Mouse (Mus musculus) limb, embryonic 13.5 days (tissue): Measurements from ENCODE around the gene Neb. TPM values are rescaled to one million over a fixed set of nuclear protein-coding genes. Genes with fewer than 3 reads are reported as not detected.

Experiments
- ATAC-seq: fragments of 200-750 bp; cut with Nextera tagmentation; 2 replicates; pipeline ENCODE4 v1.8.0; 2017; ENCODE audit warnings: low read depth, moderate number of reproducible peaks, moderate TSS enrichment; ENCODE audit not compliant: low FRiP score
- H3K27ac ChIP-seq: fragments of 300-500 bp; sonication (generic); 2 replicates; pipeline ENCODE4 v1.5.1; 2015; ENCODE audit warnings: inconsistent platforms, mild to moderate bottlenecking, moderate library complexity
- H3K27me3 ChIP-seq: fragments of 300-500 bp; sonication (generic); 2 replicates; pipeline ENCODE4 v1.6.1; 2015; ENCODE audit warnings: mild to moderate bottlenecking, inconsistent platforms
- H3K36me3 ChIP-seq: fragments of 300-500 bp; sonication (generic); 2 replicates; pipeline ENCODE4 v1.6.1; 2015; ENCODE audit warnings: inconsistent platforms, mild to moderate bottlenecking, moderate library complexity
- H3K4me1 ChIP-seq: fragments of 300-500 bp; sonication (generic); 2 replicates; pipeline ENCODE4 v1.6.1; 2015; ENCODE audit warnings: inconsistent platforms
- H3K4me2 ChIP-seq: fragments of 300-500 bp; sonication (generic); replicated peaks from 2 replicates; pipeline ENCODE4 v1.6.1; 2015; ENCODE audit warnings: inconsistent platforms, mild to moderate bottlenecking, moderate library complexity
- H3K4me3 ChIP-seq: fragments of 300-500 bp; sonication (generic); 2 replicates; pipeline ENCODE4 v1.5.1; 2015; ENCODE audit warnings: moderate library complexity, mild to moderate bottlenecking, inconsistent platforms
- H3K9ac ChIP-seq: fragments of 300-500 bp; sonication (generic); 2 replicates; pipeline ENCODE4 v1.6.1; 2015; ENCODE audit warnings: mild to moderate bottlenecking, inconsistent platforms
- H3K9me3 ChIP-seq: fragments of 300-500 bp; sonication (generic); 2 replicates; pipeline ENCODE4 v1.6.1; 2016; ENCODE audit warnings: inconsistent platforms
- WGBS: fragments of 180-500 bp; shearing (Covaris S2); methylation state at CpG from one replicate; pipeline ENCODE4 v1.1.7; 2015; 5-methylcytosine and 5-hydroxymethylcytosine counted together
- polyA plus RNA-seq: library from polyadenylated mRNA; unstranded; fragments of >200 nt; fragmentation: Nextera tagmentation; extraction: Ambion mirVana; gene quantifications from 2 replicates; pipeline ENCODE4 v1.2.1, GENCODE M21; 2015

Neb gene
- polyA plus RNA-seq, 1 experiment from 2014 or later, result 101 TPM

DNA sequence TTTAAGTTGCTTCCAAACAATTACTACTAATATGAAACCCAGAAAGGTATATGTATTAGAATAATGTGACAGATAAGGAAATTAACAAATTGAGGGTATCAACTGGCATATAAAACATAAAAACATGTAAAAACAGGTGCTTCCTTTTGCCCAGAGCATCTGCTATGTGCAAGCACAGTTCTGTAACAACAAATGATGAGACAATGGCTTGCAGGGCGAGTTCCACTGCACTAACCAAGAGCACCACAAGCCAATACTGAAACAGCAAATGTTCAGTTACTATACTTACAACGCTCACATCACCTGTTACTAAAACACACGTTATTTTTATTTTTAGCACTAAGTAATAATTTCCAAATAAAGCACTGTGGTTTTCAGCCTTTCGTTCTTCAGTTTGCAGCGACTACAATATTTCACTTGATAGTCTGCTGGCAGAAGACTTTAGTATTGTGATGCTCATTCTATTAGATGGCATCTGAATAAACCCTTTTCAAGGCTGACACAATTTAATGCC, 34.3 kb upstream of the Neb start:
- no peaks in the 10 kb centered on the region for H3K4me1 ChIP-seq
- ATAC-seq, result no peak
- no peak overlapping the region for H3K9ac ChIP-seq
- H3K4me3 ChIP-seq, result no peak overlapping the region
- no peak overlapping the region for H3K4me2 ChIP-seq
- H3K27ac ChIP-seq, result no peak overlapping the region
- H3K27me3 ChIP-seq, result no peaks in the 10 kb centered on the region
- H3K9me3 ChIP-seq, result peaks cover 30% of the 10 kb centered on the region
- WGBS, result 95% methylated on average over 5 of the region's 5 CpGs
- peaks cover 86% of the 10 kb centered on the region for H3K36me3 ChIP-seq

DNA sequence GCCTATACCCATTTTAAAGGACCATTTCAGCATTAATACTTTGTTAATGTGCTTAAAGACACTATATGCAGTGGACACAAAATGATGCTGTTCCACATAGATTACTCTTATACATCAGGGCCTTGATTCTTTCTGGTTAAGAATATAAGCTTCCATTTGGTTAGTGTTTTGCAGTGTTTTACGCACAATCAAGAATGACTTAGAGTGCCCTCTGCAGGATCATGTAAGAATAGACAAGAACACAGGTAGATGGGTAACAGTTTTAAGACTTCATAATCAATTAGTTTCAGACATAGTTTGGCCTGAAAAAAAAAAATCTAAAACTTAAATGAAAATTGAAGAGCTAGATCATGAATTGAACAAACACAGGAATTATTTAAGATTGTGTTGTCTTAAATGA, 28.2 kb upstream of the Neb start:
- no peak overlapping the region for H3K9ac ChIP-seq
- H3K36me3 ChIP-seq, result peaks cover 78% of the 10 kb centered on the region
- 87% methylated on average over 1 of the region's 1 CpGs for WGBS
- H3K9me3 ChIP-seq, result peaks cover 22% of the 10 kb centered on the region
- no peak overlapping the region for H3K4me3 ChIP-seq
- H3K4me2 ChIP-seq, result no peak overlapping the region
- no peaks in the 10 kb centered on the region for H3K27me3 ChIP-seq
- no peak for ATAC-seq
- H3K4me1 ChIP-seq, result no peaks in the 10 kb centered on the region
- H3K27ac ChIP-seq, result no peak overlapping the region

DNA sequence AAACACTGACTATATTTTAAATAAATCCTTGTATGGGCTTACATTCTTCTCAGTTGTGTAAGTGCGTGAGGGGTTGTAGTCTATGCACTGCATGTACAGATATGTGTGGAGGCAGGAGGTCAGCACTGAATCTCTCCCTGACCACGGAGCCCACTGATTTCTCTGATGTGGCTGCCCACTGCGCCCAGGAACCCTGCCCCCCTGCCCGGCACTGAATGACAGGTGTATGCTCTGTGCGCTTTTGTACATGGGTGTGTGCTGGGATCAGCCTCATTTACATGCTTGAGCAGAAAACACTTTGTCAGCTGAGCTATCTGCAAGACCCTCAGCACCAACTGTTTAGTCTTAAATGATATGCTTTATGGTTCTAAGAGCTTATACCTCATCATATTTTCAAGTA, 27.0 kb upstream of the Neb start:
- H3K9ac ChIP-seq, result no peak overlapping the region
- peaks cover 71% of the 10 kb centered on the region for H3K36me3 ChIP-seq
- H3K4me3 ChIP-seq, result no peak overlapping the region
- peaks cover 10% of the 10 kb centered on the region for H3K9me3 ChIP-seq
- no peak for ATAC-seq
- WGBS, result 93% methylated on average over 5 of the region's 5 CpGs
- H3K27ac ChIP-seq, result no peak overlapping the region
- H3K4me1 ChIP-seq, result no peaks in the 10 kb centered on the region
- no peak overlapping the region for H3K4me2 ChIP-seq
- H3K27me3 ChIP-seq, result no peaks in the 10 kb centered on the region

DNA sequence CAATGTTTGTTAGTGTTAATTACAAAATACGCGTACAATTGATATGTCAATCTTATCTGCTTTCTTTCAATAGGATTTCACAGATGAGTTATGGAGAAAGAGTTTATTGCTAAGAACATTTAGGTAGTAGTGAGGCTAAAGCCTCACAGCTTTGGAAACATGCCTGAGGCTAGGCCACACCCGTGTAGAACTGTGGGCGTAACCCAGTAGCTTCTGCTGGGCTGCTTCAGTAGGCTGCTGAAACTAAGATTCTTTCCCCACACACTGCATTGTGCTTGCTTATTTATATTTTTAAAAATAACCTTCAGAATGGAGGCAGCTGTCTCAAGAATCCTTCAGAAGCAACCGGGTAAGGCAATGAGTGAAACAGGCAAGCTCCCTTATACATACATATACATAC, 16.3 kb upstream of the Neb start:
- H3K27me3 ChIP-seq, result no peaks in the 10 kb centered on the region
- ATAC-seq, result no peak
- WGBS, result 85% methylated on average over 5 of the region's 5 CpGs
- H3K4me1 ChIP-seq, result no peaks in the 10 kb centered on the region
- H3K4me3 ChIP-seq, result no peak overlapping the region
- peaks cover 6% of the 10 kb centered on the region for H3K36me3 ChIP-seq
- no peak overlapping the region for H3K27ac ChIP-seq
- no peak overlapping the region for H3K4me2 ChIP-seq
- no peak overlapping the region for H3K9ac ChIP-seq
- no peaks in the 10 kb centered on the region for H3K9me3 ChIP-seq

DNA sequence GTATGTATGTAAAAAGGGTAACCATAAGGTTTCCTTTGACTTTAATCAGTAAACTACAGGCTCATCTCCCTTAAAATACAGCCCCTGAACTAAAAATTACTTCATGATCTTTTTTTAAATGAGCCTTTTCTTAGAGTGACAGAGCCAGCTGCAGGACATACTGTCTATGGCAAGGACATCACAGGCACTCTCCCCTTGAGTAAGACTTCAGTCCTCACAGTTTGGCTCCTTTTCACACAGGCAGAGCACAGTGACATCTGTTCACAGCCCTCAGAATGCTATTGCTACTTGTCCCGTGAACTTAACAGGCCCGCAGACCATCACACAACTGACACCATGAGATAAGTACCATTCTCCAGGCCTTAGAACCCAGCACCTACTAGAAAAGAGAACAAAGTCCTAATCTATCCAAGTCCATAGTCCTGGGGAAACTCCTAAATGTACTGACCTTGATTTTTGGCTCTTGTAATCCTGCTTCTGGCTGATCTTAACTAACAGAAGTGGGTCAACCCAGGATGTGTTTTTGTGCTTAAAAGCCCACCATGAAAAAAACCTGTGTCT, 12.2 kb upstream of the Neb start:
- H3K27me3 ChIP-seq, result no peaks in the 10 kb centered on the region
- no peak overlapping the region for H3K9ac ChIP-seq
- no peaks in the 10 kb centered on the region for H3K4me1 ChIP-seq
- WGBS, result 72% methylated on average over 2 of the region's 2 CpGs
- H3K4me3 ChIP-seq, result no peak overlapping the region
- no peak overlapping the region for H3K4me2 ChIP-seq
- no peaks in the 10 kb centered on the region for H3K36me3 ChIP-seq
- peak; percentile 32; the same call in 1 of the 2 replicates for ATAC-seq
- no peak overlapping the region for H3K27ac ChIP-seq
- no peaks in the 10 kb centered on the region for H3K9me3 ChIP-seq

DNA sequence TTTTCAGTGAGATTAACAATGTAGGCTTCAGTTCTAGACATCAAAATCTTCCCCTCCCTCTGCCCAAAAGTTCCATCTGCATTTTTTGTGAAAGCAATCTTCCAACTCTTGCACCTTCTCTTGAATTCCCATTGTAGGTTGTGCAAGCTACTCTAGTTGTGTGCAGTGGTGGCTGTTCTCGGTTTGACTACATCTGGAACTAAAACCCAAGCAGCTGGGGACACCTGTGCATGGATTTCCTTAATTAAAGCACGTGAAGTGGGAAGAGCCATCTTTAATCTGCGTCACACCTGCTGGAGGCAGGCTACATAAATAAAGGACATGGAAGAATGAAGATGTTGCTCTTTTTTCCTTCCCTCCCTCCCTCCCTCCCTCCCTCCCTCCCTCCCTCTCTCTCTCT, 11.7 kb upstream of the Neb start:
- Histone ChIP-seq H3K9ac (no peak overlapping the region), H3K36me3 (no peaks in the 10 kb centered on the region), H3K27ac (no peak overlapping the region), H3K27me3 (no peaks in the 10 kb centered on the region), H3K4me1 (no peaks in the 10 kb centered on the region), H3K9me3 (no peaks in the 10 kb centered on the region), H3K4me3 (no peak overlapping the region), H3K4me2 (no peak overlapping the region)
- WGBS, result 66% methylated on average over 3 of the region's 3 CpGs
- ATAC-seq, result no peak

DNA sequence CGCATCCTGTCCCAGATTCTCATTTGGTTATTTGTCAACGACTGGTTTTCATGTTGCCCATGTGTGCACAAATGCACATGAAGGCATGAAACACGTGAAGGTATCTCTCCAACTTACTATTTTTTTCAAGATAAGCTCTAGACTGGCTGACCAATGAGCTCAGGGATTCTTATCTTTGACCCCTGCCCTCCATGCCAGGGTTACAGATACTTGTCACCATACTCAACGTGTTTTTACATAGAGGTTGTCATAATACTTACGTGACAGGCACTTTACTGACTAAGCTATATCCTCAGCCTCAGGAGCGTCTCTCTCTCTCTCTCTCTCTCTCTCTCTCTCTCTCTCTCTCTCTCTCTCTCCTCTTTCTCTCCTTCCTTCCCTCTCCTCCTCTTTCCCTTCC, 8.2 kb upstream of the Neb start:
- H3K27me3 ChIP-seq, result no peaks in the 10 kb centered on the region
- no peaks in the 10 kb centered on the region for H3K4me1 ChIP-seq
- no peak for ATAC-seq
- WGBS, result 82% methylated on average over 6 of the region's 6 CpGs
- H3K9me3 ChIP-seq, result no peaks in the 10 kb centered on the region
- H3K36me3 ChIP-seq, result no peaks in the 10 kb centered on the region
- no peak overlapping the region for H3K27ac ChIP-seq
- H3K9ac ChIP-seq, result no peak overlapping the region
- H3K4me2 ChIP-seq, result no peak overlapping the region
- no peak overlapping the region for H3K4me3 ChIP-seq

DNA sequence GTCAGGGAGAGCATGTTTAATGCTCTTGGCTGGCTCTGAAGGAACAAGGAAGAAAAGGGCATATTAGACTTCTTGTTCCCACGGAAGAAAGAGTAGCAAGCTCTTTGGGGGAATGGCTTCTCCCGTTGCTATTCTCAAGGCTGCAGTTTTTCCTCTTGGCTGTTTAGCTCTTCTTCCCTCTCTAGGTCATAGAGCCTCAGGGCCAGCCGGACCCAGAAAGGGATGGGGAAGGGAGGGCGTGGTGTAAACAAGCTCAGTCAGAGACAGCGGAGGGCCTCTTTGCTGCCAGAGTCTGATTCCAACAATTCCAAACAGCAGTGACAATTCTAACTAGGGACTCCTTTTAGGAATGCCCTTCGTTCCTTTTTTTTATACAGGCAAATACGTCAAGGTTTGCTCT, 7.8 kb upstream of the Neb start:
- Histone ChIP-seq H3K9ac (no peak overlapping the region), H3K9me3 (no peaks in the 10 kb centered on the region), H3K27ac (no peak overlapping the region), H3K4me1 (no peaks in the 10 kb centered on the region), H3K27me3 (no peaks in the 10 kb centered on the region), H3K4me3 (no peak overlapping the region), H3K4me2 (no peak overlapping the region), H3K36me3 (no peaks in the 10 kb centered on the region)
- 40% methylated on average over 7 of the region's 7 CpGs for whole genome bisulfite sequencing
- no peak for ATAC-seq

DNA sequence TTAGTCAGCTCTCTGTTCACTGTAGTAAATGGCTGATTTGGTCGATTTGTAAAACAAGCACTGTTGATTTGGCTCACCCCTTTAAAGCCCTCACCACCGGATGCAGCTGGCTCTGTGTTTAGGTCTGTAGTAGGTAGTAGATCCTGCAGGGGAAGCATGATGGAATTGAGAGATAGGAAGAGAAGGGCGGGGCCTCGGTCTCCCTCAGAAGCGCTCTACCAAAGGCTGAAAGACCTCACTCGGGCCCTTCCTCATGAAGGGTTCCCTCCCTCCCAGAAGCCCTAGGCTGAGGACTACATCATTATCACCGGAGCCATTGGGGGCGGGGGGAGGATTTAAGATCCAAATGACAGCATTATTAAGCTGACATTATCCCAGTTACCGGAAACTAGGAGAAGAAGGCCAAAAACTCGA, 581 bp upstream of the Neb start:
- no peak overlapping the region for H3K4me2 ChIP-seq
- H3K9ac ChIP-seq, result no peak overlapping the region
- H3K4me1 ChIP-seq, result no peaks in the 10 kb centered on the region
- ATAC-seq, result no peak
- H3K36me3 ChIP-seq, result no peaks in the 10 kb centered on the region
- no peak overlapping the region for H3K4me3 ChIP-seq
- no peaks in the 10 kb centered on the region for H3K27me3 ChIP-seq
- 73% methylated on average over 10 of the region's 10 CpGs for WGBS
- no peak overlapping the region for H3K27ac ChIP-seq
- H3K9me3 ChIP-seq, result no peaks in the 10 kb centered on the region

DNA sequence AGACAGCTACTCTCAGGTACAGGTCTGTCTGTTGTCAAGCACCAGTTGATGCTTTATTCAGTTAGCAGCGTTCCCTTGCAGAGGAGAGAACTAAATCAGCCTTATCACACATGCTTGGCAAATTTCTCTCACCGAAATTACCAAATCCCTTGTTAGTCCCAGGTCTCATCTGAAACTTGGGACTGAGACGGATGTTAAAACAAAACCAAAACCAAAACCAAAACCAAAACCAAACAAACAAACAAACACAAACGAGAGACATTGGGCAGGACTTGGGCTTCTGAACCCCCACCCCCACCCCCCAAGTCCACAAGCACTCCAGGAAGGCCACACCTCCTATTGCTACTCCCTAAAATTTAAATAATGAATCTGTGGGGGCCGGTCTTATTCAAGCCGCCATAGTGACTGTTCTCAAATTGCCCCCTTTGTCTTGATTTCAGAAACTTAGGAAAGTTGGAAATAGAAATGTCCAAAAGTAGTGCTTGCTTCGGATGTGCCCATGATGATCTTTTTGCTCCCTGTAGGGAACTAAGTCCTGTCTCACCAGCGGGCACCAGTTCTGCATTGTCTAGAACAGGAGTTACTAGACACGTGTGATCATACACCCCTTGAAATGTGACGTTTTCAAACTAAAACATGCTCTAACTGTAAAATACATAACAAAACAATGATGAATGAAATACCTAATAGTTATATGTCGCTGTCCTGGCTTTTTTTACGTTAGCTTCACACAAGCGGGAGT, 397 bp downstream of the Neb start:
- no peaks in the 10 kb centered on the region for H3K27me3 ChIP-seq
- H3K9me3 ChIP-seq, result no peaks in the 10 kb centered on the region
- H3K4me3 ChIP-seq, result no peak overlapping the region
- ATAC-seq, result no peak
- no peak overlapping the region for H3K27ac ChIP-seq
- no peak overlapping the region for H3K9ac ChIP-seq
- H3K4me1 ChIP-seq, result no peaks in the 10 kb centered on the region
- WGBS, result 54% methylated on average over 13 of the region's 13 CpGs
- H3K4me2 ChIP-seq, result no peak overlapping the region
- H3K36me3 ChIP-seq, result no peaks in the 10 kb centered on the region

DNA sequence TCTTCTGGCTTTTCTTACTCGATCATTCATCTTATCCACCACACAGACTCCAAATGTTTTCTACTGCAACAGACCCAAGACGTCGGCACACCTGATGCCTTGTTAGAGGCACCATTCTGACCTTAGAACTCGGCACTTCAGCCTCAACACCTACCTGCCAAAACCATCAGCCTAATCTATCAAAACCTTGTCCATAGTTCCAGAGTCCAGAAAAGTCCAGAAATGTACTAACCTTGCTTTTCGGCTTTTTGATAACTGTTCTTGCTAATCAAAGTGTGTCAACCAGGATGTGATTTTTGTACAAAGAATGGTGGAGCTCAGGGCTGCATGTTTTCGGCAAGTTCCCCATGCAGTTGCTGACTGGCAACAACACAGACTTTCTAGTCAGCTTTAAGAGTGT, 3.6 kb downstream of the Neb start:
- Histone ChIP-seq H3K36me3 (no peaks in the 10 kb centered on the region), H3K4me1 (no peaks in the 10 kb centered on the region), H3K27ac (no peak overlapping the region), H3K4me3 (no peak overlapping the region), H3K9ac (no peak overlapping the region), H3K27me3 (no peaks in the 10 kb centered on the region), H3K4me2 (no peak overlapping the region), H3K9me3 (no peaks in the 10 kb centered on the region)
- 89% methylated on average over 6 of the region's 6 CpGs for WGBS
- no peak for ATAC-seq

DNA sequence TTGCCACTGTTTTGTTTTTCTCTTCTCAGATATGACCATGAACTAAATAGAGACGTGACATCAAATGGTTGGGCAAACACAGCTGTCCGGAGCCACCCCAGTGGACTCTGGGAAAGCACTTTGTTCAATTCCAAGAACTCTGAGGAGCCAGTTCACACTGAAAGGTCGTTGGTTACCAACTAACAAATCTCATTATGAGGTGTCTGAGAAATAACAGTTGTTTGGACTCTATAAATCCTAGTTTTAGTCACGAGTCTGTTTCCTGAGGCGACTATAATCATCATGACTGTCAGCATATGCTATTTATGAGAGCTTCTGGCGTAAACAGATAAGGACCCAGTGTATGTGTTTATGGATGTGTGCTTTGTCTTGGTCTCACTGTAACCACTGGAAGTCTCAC, 5.8 kb downstream of the Neb start:
- H3K4me3 ChIP-seq, result no peak overlapping the region

DNA sequence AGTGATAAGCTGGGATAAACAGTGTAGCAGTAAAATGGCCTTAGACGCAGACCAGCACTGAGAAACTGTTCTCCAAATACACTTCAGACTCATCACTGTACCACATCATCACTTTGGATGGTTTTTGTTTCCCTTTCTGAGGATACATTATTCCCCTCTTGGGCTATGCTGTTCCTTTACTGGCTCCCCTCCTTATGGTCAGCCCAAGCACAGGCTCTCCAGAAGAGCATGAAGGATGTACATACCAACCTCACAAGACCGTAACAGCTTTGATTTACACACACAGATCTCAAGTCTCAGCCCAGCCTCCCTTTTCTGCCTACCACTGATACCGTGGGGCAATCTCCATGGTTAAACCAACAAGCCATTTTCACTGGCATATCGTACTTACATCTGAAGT, 6.2 kb downstream of the Neb start:
- 79% methylated on average over 4 of the region's 4 CpGs for WGBS
- Histone ChIP-seq H3K9ac (no peak overlapping the region), H3K4me3 (no peak overlapping the region), H3K36me3 (no peaks in the 10 kb centered on the region), H3K27ac (no peak overlapping the region), H3K9me3 (no peaks in the 10 kb centered on the region), H3K27me3 (no peaks in the 10 kb centered on the region), H3K4me2 (no peak overlapping the region), H3K4me1 (no peaks in the 10 kb centered on the region)
- ATAC-seq, result no peak

More for the DNA sequence above, 5.8 kb downstream of the Neb start:
- WGBS, result 47% methylated on average over 6 of the region's 6 CpGs
- no peaks in the 10 kb centered on the region for H3K9me3 ChIP-seq
- no peak overlapping the region for H3K9ac ChIP-seq
- H3K4me2 ChIP-seq, result no peak overlapping the region
- no peak overlapping the region for H3K27ac ChIP-seq
- no peaks in the 10 kb centered on the region for H3K27me3 ChIP-seq
- no peaks in the 10 kb centered on the region for H3K4me1 ChIP-seq
- no peaks in the 10 kb centered on the region for H3K36me3 ChIP-seq
- ATAC-seq, result no peak
